Mouse (Mus musculus): ENCODE measurements around the gene Adamts1. TPM values are rescaled to one million over a fixed set of nuclear protein-coding genes. Genes with fewer than 3 reads are reported as not detected.

The Adamts1 gene
- total RNA-seq, 4 experiments from 2014 or later = 14.5 to 41.9 (median 15.6) TPM

DNA sequence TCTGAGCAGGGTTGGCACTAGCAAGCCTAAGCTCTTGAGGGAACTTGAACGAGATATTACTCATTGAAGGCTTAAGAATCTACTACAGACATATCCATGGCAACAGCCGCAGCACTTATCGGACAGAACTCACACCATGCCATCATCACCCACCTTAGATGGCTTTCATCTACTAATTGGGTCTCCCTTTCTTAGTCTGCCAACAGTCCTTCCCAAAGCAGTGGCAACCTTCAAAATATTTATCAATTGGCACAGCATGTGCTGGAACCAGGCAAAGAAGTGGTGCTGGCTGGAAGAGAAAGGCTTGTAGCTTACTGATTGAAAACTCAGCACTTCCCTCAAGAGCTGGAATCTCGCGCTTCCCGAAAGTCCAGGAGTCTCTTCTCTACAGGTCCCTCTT is 37.7 kb downstream of the Adamts1 start:
- DNase-seq = no peak

DNA sequence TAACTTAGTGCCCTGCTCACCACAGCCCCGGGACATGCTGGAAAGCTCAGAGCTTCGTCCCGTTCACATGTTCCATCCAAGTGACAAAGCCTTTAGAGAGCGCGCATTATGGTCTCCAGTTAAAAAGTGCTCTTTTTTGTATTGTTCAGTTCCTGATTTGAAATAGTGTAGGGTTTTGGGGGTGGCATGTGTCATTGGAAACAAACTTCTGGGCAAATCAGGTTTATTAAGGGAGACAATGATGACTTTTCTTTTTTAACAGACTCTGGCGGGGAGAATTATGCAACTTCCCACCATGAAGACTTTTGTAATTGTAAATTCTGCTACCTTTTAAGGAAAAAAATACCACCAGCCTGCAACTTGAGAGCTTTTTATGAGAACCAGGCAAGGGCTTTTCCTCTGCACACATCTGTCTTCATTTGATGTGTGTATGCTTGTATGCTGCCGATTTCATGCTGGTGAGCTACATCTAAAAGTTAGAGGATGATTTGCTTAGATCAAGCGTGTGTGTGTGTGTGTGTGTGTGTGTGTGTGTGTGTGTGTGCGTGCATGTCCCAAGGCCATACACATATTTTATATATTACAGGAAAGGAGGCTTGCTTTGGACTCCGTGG is 40.8 kb downstream of the Adamts1 start:
- no peak for DNase-seq

DNA sequence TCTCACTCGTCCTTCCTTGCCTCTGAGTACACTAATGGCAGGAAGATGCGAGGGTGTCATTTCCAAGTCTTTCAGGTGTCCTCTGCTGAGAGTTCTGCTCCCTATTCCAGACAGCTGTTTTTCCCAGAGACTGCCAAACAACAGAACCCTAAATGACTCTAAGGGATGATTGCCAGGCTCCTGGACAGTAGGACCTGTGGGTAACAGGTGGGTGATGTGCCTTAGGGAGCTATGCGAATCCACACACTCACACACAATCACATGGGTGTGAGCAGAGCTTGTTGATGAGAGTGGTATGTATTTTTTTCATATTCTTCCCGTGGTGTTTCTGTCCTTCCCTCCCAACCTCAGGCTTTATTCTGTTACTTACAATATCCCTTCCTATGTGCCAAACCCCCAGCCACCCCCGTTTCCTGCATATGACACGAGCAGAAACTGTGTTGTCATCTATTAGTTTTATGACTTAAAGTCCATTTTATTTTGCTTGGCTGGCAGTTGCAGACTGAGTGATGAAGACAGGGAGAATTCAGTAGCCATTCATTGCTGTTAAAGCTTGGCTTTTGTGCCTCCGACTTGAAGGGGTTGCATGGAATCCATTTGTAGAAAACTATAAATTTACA is 41.8 kb downstream of the Adamts1 start:
- DNase-seq = no peak

DNA sequence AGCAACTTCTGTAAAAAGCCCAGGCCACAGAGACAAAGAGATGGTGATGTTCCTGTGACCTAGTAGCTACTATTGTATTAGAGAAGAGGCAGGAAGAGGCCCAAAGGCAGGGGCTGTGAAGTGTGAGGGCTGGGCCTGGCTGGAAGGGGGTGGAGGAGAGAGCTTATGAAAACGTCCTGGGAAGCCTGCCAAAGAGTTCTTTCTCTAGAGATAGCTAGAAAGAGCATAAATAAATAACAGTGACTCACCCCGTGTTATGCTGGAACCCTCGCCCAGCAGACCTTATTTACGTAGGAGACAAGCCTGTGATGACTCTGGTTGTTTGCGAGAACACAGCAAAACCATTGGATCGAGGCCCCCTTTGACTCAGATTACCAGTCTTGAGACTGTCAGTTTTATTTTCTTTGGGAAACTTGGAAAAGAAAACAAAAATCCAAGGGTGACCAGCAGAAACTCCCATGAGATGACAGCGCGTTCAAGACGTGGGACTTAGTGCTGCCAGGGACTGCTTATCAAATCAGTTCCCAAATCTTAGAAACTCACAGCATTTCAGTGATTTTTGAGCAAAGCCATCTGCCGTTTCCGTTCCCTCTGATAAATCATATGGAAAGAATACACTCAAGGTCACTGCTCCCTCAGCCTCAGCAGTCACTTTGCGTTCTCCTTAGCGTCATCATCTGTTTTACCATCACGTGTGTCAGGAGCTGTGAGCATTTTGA is 46.7 kb downstream of the Adamts1 start:
- peak; percentile 77 for DNase-seq

DNA sequence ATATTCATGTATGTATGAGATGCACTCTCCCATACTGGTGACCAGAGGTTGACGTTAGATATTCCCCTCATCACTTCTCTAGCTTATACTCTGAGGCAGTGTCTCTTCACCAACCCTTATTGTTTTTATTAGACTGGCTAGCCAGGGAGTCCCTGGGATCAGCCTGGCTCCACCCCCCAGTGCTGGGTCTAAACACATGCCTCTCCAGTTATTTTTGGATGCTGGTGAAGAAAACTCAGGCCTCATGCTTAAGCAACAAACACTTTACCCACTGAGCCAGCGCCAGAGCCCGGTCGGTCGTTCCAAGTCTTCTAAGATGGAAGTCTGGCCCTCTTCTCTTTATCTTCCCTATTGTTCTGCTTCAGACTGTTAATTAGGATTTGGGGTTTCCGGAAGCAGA is 53.6 kb downstream of the Adamts1 start:
- no peak for DNase-seq

DNA sequence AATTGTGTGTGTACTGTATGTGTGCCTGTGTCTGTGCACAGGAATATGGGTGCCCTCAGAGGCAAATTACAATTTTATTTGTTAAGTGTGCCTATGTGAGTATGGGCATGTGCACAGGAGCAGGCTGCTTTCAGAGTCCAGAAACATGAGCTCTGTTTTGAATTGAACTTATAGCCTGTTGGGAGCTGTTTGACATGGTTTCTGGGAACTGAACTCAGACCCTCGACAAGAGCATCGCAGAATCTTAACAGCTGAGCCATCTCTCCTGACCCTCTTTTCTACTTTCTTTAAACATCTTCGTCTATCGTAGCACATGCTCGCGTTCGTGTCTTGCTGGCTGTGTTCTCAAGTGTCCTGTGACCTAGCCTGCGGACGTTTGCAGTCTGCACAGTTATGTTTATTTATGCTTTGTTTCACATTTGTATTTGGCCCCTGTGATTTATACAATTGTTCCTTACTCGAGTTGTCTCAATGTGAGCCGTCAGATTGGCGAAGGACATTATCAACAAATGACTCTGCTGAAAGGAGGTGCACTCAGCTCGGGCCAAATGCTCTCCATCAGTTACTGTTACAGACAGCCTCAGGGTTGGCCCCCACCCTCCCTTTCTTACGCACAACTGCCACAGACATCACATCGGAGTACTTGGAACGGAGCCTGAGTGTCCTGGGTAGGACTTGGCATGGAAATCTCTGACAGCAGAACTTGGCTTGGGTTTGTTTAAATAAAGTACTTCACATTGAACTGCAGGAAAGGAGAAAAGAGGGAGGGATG is 55.1 kb downstream of the Adamts1 start:
- DNase-seq = peak; percentile 78

DNA sequence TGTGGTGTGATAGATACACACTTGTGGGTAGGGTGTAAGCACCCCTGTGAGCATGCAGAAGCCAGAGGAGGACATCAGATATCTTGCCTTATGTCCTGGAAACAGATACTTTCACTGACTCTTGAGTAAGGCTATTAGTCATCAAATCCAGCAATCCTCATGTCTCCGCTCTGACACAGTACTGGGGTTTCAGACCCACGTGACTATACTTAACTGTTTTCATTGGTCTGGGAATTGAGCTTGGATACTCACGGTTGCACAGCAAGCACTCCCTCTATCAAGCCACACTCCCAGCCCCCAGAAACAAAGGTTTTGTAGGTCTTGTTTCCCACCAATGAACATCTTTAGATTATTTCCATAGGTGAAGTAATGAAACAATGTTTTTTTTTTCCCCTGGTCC is 56.5 kb downstream of the Adamts1 start:
- DNase-seq = no peak

Other genes with a start within 250 kb of the Adamts1 start
- gene Cyyr1, start 249.7 kb downstream of the Adamts1 start, total RNA-seq (2022) = 10 to 100 TPM; 14.5 to 29.3 (median 24.4) TPM
- 10 to 100 TPM in 2 of 4 experiments, 1 to 10 TPM in 2; 5.3 to 21.4 (median 9.6) TPM for gene Adamts5, start 98.7 kb upstream of the Adamts1 start, total RNA-seq (2022)

All from adrenal gland, adult 8-10 months (tissue).